Mouse (Mus musculus) G1E (cell line): Measurements from ENCODE around the gene Slamf1.

Source experiments
- CTCF ChIP-seq: IDR thresholded peaks from 2 replicates; pipeline ENCODE4 v1.5.1; 2012; ENCODE audit warnings: low read depth, low read length, inconsistent platforms, mixed read lengths
- GATA1 ChIP-seq: IDR thresholded peaks from 2 replicates; pipeline ENCODE4 v1.6.1; 2012; ENCODE audit warnings: borderline replicate concordance, low read length, inconsistent platforms, mixed read lengths
- GATA2 ChIP-seq: IDR thresholded peaks from 2 replicates; pipeline ENCODE4 v1.6.1; 2012; ENCODE audit warnings: low read depth, low read length, inconsistent platforms, borderline replicate concordance
- POLR2AphosphoS5 ChIP-seq: IDR thresholded peaks from 2 replicates; pipeline ENCODE4 v1.6.1; 2012; ENCODE audit warnings: low read depth, low read length, inconsistent platforms; ENCODE audit not compliant: insufficient replicate concordance
- TAL1 ChIP-seq: conservative IDR thresholded peaks from 2 replicates; pipeline ENCODE4 v1.6.1; 2012; ENCODE audit warnings: low read depth, low read length, inconsistent platforms, mixed read lengths

GRCm38 (mm10) chr1:171774678-171775077 is 7.8 kb downstream of the Slamf1 start:
- TF ChIP-seq CTCF, result no peak
- TF ChIP-seq GATA1, result no peak
- no peak for TF ChIP-seq POLR2AphosphoS5
- no peak for TF ChIP-seq TAL1
- TF ChIP-seq GATA2, result no peak
